Mouse (Mus musculus) lung, postnatal 14 days (tissue): Measurements from ENCODE around the gene Cldn15.
A peak's percentile ranks its signal among the peaks of the same experiment; 100 is the strongest.

Source experiments
- DNase-seq: peaks from one replicate; pipeline ENCODE4 v3.0.0; 2021

Gene Cldn15

DNA sequence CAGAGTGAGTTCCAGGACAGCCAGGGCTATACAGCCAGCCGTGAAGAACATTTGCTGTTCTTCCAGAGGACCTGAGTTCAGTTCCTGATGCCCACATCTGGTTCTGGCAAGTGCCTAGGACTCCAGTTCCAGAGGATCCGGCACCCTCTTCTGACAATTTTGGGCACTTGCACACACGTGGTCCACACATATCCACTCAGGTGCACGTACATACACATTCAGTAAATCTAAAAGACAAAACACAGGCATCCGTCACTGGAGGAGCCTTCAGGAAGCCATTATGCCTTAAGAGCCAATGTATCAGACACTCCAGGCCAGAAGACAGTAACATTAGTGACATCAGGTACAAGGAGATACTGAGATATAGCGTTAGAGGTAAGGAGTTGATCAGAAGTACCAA is 15.9 kb upstream of the Cldn15 start:
- DNase-seq: no peak

DNA sequence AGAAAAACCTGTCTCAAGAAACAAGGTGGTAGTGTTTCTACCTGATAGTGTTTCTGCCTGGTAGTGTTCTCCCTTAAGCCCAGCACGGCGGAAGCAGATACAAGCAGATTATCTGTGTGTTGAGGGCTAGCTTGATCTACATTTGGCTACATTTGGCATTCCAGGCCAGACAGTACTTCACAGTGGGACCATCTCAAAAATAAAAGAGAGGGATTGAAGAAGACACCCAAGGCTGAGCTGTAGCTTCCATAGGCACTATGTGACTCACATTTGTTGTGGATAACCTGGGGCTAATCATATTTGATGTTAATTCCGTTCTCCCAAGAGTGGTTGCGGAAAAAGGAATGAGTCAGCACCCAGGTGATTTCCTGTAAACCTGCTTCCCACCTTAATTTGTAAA is 14.3 kb upstream of the Cldn15 start:
- no peak for DNase-seq

DNA sequence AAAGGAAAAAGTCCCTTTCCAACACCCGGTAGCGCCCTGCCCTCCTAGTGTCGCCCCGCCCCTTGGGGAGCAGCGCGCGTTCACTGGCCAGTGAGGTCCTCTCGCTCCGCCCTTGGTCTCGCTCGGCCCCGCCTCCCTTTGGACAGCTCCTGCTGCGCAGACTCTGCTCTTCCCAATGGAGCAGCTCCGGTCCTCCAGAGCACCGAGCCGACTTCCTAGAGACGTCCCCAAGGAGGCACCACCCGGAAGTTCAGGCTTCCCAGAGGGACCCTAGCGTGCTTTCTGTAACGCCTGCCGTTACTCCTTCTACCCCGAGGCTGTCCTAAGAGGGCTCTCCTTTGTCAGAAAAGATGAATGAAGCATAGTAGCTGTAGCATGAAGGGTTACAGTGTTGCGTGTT is 13.4 kb upstream of the Cldn15 start, which contains the start of gene Fis1:
Gene Fis1, plus strand, starts transcription at position 261 of the 400 bp plus-strand sequence.
- peak; percentile 97 for DNase-seq

DNA sequence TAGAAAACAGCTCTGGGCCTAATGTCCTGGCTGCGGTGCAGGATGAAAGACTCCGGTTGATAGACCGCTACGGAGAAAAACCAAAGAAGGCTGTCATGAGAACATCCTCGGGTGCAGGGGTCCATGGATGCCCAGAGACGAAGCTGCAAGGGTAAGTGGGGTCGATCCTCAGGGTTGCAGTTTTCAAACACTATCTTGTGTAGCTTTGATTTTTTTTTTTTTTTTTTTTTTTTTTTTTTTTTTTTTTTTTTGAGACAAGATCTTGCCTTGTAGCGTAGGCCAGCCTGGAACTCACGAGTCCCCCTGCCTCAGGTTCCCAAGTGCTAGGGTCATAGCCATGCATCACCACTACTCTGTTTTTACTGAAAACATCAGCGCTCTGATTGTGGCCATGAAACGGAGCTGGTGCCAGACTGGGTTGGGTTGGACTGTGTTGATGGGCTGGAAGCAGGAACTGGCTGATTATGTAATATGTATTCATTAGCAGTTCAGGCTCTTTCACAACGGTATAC is 12.9 kb upstream of the Cldn15 start:
- peak; percentile 54 for DNase-seq

DNA sequence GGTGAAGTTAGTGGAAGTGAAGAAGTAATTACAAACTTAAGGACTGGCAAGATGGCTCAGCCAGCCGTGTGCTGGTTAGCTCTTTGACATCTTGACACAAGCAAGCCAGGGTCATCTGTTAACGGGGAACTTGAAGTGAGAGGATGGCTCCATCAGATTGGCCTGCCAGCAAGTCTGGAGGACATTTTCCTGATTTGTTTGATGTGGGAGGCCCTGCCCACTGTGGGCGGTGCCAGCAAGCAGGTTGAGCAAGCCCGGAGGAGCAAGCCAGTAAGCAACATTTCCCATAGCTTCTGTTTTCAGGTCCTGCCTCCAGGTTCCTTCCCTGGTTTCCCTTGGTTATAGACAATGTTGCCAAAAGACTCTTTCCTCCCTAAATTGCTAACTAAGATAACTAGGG is 10.8 kb upstream of the Cldn15 start:
- no peak for DNase-seq

DNA sequence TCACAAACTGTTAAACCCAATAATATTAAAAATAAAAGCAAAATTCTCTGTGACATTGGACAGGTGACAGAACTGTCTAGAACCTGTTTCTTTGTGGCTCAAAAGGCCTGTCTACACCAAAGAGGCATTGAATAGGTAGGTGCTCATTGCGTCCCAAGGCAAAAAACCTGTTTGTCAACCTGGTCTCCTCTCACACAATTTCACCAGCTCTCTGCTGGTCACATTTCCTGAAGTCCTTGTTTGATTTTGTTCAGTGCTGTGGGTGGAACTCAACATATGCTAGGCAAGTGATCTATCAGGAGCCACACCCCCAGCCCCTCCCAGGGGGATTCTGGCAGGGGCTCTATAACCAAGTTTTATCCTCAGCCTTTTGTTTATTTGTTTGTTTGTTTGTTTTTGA is 9.2 kb upstream of the Cldn15 start:
- DNase-seq: no peak

DNA sequence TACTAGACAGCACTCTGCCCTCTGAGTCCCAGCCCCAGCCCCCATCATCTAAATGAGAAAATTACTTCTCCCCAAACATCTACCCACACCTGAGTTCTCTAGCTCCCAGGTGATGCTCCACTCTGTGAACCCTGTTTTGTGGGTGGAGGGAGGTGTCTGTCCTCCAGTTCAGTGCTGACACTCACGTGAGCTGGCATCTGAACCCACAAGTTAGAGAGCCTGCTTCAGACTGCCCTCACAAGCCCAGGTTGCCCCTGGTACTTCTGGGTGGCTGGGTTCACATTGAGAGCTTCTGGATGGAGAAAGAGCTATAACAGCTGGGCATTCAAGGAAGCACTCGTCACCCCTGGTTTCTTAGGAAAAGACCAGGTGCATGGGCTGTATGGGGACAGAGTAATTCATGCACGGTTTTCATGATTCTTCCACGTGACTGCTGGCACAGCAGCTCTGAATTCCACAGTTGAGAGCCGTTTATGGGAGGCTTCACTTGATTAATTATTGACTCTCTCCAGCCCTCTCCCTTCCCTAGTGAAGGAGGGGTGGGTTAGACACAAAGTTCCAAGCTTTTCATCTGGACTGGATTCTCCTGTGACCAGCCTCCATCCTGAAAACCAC is 7.3 kb upstream of the Cldn15 start:
- no peak for DNase-seq

DNA sequence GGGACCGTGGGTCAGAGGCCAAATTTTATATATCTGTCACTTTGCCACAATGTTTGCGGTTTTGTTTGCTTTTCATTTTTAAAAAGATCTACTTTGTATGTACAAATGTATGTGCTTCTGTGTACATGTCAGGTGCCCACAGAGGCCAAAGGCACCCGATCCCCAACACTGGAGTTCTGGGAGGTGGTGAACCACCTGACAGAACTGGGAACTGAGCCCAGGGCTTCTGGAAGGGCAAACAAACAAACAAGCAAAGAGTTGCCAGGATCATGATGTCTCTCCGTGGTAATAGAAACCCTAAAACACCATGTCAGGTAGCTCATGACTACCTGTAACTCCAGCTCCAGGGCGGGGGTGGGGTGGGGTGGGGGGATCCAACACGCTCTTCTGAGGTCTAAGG is 6.4 kb upstream of the Cldn15 start:
- DNase-seq: no peak

DNA sequence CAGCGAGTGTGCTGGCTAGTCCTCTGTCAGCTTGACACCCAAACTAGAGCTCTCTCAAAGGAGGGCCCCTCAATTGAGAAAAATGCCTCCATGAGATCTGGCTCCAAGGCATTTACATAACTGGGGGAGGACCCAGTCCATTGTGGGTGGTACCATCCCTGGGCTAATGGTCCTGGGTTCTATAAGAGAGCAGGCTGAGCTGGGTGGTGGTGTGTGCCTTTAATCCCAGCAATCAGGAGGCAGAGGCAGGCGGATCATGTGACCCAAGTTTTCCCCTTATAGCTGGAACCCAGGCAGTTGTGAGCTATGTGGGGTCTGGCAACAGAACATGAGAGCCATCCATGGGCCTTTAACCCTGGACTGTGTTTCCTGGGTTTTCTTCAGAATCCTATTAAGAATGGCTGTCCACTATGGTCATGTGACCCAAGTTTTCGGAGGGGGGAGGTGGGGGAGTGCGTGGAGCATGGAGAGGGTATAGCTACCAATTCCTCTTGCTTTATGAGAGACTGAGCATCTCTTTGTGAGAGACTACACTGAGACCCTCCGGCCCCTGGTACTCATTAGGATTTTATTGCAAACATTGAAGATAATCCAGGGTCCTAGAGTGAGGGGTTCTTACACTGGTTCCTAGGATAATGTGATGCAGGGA is 5.0 kb upstream of the Cldn15 start:
- no peak for DNase-seq

DNA sequence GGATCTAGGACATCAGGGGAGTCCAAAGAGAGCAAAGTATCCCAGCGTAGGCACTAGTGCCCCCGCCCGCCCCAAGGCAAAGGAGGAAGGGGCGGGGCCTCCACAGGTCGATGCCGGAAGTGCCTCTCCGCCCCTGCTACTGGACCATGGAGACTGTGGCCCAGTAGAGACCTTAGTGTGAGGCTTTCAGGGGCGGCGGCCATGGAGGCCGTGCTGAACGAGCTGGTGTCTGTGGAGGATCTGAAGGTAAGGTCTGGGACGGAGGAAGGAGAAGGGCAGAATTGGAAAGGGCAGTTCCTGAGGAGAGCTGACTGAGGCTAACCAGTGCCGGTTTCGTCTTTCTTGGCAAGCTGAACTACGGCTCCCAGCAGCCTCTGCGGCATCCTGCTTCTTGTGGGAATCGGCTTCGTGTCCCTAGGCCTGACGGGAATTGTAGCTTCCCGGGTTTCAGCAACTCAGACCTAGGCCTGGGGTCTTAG is 4.4 kb upstream of the Cldn15 start:
- DNase-seq: peak; percentile 87

DNA sequence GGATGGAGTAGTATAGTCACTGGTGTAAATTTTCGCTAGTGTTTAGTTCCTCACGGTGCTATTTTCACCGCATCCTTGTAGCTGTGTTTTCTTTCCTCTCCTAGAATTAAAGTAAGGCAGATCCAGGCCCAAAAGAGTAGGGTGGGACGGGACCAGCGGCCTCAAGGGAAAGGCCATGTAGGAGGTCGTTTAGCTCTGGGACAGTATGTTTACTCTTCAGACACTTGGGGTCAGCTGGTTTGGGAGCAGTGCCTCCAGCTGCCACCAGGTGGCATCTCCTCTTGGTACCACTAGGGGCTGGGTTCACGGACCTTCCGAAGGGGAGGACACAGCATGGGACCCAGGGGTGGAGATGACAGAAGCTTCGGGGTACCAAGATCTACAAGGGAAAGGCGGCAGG is 3.9 kb upstream of the Cldn15 start:
- DNase-seq: peak; percentile 89

DNA sequence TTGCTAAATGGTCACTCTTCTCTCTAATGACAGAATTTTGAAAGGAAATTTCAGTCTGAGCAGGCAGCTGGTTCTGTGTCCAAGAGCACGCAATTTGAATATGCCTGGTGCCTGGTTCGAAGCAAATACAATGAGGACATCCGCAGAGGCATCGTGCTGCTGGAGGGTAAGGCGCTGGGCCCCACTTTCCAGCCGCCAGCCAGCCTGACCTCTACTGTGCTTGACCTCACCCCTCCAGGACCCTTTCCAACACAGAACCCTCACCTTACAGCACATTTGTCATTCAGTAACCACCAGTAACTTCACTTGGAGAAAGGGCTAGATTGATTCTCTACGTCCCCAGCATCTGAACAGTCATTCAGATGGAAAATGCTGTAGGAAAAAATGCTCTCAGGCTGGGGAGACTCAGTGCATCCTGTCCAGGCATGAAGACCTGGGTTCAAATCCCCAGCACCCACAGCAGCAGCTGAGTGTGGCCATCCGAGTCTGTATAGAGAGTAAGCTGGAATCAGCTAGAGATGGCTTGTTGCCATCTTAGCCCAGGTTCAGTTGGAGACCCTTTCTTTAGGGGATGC is 3.4 kb upstream of the Cldn15 start:
- no peak for DNase-seq

DNA sequence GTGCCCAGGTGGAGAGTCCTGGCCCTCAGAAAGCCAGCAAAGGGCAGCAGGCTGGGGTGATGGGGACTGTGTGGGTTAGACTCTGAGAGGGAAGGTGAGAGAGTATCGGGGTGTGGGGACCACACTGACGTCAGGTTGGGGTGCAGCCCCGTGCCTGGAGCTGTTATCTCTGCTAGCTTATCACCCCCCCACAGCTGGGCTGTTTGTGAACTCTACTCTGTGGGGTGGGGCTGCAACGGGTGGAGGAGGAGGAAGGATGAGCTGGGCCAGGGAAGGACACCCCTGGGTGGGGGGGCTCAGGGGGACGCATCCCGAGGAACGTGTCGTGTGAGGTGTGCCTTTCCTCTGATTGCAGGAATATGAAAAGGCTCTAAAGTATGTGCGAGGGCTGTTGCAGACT is 1.2 kb upstream of the Cldn15 start:
- DNase-seq: no peak

DNA sequence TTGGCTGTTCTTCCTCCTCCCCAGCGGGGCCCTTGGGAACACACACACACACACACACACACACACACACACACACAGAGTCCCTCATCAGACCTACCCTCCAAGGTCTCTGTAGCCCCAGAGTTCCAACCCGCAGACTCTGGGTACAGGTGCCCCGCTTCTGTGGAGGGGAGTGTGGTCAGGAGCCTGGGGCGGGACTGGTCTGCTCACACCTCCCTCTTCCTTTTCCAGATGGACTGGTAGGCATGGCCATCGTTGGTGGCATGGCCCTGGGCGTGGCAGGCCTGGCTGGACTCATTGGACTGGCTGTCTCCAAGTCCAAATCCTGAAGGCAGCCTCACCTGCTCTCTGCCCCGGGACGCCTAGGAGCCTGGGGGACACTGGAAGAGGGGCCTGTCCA is 730 bp upstream of the Cldn15 start:
- no peak for DNase-seq

DNA sequence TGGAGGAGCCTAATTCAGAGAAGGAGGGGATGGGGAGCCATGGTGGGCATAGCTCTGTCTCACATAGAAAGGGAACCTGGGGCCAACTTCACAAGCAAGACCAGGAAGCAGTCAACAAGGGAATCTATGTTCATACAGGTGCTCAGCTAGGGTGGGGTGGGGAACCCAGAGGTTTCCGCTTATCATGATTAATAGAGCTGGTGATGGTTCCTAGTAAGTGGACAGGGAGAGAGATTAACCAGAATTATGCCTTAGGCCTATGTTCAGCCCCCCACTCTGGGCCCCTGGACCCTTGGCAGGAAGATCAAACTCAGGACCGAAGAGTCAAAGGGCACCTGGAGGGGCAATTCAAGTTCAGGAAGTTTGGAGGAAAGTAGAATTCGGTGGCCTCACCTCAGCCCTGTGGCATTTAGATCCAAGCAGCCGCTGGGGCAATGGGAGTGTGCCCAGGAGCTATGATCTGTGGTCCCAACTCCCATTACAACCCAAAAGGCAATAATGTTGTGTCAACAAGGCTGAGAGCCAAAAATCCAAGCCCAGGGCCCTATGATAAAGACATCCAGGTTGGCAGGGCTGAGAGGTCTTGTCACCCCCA is 542 bp downstream of the Cldn15 start:
- DNase-seq: no peak

DNA sequence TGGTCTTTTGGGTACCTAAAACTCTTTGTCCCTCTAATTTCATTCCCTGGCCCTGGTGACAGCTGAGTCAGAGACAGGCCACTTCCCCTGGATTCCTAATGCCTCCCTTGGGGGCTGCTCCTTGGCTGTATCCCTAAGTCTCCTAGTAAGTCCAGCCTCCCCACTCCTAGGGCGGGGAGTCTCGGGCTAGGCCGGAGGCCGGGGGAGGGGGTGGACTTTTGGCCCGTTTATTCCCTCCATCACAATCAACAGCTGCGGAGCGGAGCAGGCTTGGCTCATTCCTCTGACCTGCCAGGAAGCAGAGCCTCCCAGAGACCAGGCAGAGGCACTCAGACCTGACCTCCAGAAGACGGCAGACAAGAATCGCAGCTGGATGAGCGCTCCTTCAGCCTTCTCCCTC is 1.2 kb downstream of the Cldn15 start:
- peak; percentile 45 for DNase-seq

DNA sequence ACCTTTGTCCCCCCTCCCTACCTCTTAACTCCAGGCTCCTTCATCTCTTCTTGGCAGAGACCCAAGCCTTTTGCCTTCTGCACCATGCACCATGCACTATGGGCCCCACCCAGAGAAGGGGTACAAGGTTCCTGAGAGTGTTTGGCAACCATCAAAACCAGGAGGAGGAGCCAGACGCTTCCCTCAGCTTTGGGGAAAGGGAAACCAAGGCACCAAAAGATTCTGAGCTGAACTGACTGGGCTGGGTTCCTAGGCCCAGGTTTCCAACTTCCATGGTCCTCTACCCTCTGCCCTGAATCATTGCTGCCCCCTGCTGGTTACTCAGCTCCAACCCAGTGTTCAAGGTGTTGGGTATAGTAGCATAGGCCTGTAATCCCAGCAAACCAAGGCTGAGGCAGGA is 4.3 kb downstream of the Cldn15 start:
- DNase-seq: peak; percentile 91

DNA sequence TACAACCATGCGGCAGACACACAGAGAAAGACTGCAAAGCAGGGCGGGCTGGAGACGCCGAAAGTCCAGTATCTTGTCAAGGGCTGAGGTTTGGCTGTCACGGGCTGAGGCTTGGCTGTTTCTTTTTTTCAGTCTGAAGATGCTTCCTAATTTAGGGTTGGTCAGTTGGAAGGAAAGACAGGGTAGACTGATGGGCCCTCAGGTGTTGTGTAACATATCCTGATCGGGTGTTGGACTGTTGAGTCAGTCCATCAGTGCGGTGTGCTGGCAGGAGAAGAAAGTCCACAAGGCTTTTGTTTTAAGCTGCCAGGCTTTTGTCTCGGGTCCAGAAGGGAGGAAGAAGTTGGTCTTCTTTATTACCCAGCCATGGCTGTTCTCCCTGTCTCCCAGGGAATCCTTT is 7.3 kb downstream of the Cldn15 start:
- no peak for DNase-seq

DNA sequence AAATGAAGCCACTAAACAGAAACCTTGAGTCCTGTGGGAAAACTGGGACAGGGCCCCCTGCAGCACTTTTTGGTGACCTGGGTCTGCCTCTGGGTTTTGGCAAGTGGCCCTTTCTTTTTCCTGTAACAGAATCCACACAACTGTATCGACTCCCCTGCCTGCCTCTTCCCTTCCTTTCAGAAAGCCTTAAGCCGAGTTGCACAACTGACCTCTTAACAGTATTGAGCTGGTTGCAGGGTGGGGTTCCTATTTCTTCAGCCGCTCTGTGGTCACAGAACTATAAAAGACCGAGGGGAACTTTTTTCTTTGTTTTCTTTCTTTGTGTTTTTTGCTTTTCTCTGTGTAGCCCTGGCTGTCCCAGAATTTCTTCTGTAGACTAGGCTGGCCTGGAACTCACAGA is 11.4 kb downstream of the Cldn15 start:
- DNase-seq: peak; percentile 14

DNA sequence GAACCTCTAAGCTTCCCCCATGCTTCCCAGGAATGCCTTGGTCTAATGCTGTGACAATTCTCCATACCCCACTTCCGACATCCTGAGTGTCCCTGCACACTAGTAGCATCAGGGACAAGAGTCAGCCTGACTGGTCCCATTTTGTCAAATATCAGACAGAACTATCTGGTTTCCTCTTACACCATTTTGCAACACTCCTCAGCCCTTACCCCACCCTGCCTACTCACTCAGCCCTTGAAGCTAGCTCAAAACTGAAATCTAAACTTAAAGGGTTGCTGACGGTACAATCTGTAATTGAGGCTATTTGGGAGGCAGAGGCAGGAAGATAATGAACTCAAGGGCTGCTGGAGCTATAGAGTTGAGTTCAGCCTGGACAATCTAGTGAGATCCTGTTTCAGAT is 13.3 kb downstream of the Cldn15 start:
- no peak for DNase-seq

DNA sequence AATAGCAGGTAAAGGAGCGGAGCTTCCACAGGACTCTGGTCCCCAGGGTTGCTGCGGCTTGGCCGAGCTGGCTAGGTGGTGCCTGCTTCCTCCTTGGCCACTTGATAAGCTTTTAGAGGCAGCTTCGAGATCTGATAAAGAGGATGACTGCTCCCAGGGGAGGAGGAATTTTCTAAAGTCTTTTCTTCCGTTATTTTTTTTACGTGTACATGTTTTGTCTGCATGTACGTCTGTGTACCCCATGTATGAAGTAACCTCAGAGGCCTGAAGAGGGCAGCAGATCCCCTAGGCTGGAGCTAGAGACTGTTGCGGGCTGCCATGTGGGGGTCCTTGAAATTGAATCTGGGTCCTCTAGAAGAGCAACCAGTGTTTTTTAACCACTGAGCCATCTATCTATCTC is 14.6 kb downstream of the Cldn15 start:
- no peak for DNase-seq

DNA sequence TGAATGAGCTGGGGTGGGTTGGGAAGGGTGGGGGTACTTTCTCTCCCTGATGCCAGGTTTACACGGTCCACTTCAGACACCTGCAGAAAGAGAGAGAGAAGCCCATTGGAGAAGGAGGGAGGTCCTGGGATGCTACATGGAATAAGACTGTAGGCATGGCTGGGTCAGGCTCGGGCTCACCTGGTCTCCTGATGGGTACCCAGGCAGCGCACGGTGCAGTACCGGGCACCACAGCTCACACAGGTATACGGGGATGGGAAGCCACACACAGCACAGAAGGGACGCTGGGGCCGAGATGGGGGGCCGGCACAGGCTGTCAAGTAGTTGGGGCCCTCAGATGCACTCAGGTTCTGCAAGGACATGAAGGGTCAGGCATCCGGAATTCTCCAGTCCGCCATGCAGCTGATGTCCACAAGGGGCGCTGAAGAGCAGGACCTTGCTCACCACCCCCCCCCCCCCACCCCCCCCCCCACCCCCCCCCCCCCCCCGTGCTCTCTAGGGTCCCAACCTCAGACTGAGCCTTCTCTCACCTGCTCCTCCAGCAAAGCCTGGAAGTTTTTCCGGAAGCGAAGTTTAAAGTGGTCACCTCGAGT is 16.0 kb downstream of the Cldn15 start:
- peak; percentile 67 for DNase-seq

DNA sequence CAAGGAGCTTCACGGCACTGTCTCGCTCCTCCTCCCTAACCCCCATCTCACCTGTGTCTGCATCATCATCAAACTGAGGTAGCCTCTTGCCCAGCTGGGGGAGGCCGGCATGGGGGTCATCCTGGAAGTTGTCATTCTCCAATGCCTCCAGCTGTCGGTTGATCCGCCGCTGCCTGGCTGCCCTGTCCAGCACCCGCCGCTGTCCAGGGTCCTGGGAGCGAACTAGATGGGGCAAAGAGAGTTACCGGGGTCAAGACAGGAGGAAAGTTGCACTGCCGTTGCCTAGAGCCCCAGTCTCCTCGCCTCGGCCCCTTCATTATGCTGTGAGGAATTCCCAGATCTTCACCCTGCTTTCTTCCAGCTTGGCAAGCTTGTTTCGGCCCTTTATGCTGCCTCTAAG is 18.4 kb downstream of the Cldn15 start:
- no peak for DNase-seq

DNA sequence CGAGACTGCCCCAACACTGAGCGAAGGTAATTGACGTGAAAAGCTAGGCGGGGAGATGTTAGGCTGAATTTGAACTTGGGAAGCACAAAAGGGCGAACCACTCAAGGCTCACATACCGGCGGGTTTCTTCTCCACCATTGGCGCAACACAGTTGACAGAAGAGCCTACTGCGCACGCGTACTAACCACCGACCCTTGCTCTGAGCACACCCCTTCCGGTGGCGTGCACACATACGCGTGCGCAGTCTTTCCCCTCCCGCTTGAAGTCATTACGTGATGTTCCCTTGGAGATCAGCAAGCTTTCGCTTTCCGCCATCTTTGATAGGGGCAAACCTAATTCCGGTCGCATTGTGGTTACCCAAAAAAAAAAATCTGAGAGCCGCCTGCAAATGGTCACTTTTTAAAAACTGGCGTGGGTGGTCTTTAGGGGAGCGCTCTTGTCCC is 20.3 kb downstream of the Cldn15 start, which contains the start of gene Plod3:
Gene Plod3, plus strand, starts transcription at position 325 of the 443 bp plus-strand sequence.
- peak; percentile 98 for DNase-seq
